Mouse (Mus musculus): Measurements from ENCODE around the gene Atf6.

Gene Atf6

DNA sequence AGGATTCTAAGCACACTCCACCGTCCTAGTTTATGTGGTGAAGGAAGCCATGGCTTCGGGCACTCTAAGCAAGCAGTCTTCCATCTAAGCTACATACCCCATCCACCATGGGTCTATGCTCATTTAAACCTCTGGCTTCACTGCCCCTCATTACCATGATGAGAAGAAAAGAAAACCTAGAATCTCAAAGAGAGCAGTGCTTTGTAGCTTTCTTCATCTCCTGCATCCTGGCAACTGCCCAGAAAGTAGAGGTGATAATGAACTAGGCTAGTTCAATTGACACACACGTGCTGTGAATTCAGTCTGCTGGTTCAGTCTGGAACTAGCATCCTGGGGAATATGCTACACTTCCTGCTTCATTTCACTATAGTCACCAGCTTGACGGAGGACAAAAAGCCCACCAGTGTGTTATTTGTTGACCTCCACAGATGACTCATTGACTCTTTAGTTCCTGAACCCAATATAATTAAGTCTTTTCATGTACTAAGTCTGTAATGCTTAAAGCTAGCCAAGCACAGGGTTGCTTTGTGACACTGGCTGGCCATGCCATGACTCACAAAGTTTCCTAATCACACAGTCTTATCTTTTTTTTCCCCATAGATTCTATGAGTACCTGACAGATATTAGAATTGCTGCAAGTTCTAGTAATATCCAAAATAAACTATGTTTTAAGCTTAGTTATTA lies 162.5 kb downstream of the Atf6 start:
- no peak for DNase-seq (ENCODE audit: low read depth, low spot score)

DNA sequence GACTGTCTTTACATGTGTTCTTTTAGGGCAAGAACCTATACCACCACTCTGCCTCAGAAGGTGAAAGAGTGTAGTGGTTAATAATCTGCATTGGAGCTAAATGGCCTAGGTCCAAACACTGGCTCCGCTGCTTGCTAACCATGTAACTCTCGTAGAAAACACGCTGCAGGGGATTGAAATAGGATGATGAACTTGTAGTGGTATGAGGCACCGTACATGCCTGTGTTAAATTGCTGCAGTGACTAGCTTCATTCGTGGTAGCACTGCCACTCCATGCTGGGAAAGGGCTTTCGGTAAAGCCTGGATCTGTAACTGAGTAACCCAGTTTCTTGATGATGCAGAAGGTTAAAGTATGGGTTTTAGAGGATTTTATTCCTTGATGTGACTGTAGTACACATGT lies 163.5 kb downstream of the Atf6 start:
- DNase-seq (ENCODE audit: low read depth, low spot score): no peak

DNA sequence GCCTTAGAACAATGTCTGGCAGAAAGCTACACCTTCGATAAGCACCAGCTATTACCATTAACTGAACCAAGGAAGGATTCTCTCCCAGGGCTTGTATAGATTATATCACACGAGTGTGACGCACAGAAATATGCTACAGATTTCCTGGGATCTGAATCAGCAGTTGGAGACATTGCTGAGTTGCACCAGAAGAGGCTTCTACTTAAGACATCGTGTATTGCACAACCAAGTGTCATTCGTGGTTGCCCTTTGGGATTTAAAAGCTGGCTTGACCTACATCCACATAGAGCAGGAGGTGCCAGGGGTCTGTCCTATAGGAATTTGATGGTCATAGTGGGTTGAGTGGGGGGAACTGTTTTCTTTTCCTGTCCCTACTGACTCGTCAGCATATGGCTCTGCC lies 164.6 kb downstream of the Atf6 start:
- DNase-seq (ENCODE audit: low read depth, low spot score): no peak

DNA sequence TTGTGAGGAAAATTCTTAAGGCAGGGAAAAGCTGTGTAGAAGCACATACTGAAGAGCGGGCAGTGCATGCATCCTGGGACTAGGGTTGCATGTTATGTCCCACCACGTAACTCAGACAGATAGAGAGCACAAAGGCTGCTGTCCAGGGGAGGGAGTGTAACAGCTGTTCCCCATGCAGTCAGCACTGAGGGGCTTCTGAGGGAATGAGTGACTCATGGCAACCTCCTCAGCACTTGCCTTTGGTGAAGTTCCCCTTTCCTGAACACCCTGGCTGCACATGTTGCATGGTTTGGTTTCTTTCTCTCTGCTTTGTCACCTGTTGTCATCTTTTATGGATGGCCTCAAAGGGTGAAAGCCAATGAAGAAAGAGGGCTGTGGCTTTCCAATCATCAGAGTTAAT lies 165.3 kb downstream of the Atf6 start:
- DNase-seq (ENCODE audit: low read depth, low spot score): no peak

- DNase-seq (ENCODE audit: low read depth, low spot score): no peak
Measured at GRCm38 (mm10) chr1:170701582-170701981, 166.0 kb downstream of the Atf6 start.

DNA sequence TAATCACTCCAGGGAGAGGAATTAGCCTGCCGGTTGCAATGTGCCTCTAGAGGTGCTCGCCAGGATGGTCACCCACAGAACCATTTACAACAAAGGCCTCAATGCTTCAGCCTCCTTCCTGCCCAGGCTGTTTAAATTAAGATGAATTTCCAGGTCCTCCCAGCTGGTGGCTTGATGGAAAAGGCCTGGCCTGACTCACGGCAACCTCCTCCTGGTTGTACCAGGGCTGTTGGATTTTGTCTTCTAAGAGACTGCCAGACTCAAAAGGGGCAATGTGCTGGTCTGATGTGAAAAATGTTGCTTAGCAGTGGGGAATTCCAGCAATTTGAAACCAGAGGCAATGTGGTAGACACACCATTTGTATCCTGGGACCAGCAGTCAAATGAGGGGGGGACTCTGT lies 166.4 kb downstream of the Atf6 start:
- peak; percentile 51 for DNase-seq (ENCODE audit: low read depth, low spot score)

DNA sequence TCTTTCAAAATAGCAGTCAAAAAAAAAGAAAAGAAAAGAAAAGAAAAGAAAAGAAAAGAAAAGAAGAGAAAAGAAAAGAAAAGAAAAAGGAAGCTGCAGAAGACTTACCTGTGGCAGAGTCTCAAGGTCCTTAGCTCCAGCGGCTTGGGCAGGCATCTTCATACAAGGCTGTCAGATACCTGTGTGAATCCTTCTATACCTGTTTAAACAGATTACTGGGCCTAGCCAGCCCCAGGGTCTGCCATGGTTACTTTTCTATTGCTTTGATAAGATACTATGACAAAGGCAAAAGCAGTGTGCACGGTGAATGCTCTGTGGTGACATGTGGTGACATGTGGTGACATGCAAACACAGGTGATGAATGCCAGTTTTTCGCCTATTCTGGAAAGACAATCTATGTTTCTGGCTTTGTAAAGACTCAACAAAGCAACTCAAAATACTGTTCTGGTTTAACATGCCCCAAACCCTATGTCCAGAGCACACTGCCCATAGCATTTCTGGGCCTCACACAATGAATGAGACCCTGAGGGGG lies 167.0 kb downstream of the Atf6 start:
- DNase-seq (ENCODE audit: low read depth, low spot score): no peak

DNA sequence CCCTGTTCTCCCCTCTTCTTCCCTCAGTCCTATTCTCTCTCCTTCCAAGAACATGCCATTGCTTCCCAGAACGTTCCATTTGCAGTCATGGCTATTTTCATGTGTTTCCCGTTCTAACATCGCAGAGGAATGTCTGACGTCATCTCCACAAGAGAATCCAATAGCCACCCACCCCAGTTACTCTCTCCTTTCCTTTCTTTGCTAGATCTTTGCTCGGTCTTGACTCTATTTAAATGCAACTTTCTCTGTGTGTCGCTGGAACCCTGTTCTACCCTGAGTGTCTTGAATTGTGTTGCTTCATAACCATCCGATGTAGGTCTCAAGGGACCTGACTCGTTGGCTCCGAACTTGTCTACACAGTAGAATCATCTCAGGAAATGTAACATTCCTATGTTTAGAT lies 168.0 kb downstream of the Atf6 start:
- no peak for DNase-seq (ENCODE audit: low read depth, low spot score)

DNA sequence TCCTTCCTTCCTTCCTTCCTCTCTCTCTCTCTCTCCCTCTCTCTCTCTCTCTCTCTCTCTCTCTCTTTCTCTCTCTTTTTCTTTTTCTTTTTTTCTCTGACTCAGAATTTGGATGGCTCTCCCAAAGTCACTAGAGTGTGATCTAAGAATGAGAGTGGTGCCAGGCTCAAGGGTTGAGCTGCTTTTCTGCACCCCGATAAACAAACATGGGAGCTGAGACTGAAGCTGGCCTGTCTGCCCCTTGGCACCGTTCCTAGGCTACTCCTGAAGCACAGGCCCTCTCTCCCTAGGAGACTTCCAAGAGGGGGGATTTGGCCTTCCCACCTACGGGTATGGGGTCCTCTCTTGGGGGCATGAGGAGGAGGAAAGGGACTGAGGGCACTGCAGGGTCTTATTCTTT lies 168.8 kb downstream of the Atf6 start:
- DNase-seq (ENCODE audit: low read depth, low spot score): no peak

DNA sequence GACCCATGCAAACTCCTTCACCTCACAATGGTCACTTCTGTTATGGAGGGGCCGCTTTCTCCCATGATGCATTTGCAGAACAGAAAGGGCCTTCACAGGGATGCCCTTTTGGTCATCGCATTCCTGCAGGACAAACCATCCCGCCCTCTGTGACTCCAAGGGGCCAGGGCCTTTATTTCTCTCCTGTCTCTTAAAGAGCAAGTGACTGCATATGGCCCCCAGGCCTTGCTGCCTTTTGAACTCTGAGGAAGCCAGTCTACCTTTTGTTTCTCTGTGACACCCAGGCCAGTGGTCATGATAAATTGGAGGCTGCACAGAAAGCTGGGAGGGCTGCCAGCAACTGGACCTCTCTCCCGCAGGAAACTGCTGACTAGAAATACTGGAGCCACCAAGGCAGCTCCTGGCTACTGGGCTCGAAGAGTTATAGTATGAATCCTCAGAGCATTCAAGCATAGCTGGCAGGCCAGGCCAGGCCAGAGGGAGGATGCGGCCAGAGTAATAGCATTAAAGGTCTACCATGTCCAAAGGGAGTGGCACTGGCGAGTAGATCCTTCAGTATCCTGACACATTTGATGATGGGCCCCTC lies 169.7 kb downstream of the Atf6 start:
- no peak for DNase-seq (ENCODE audit: low read depth, low spot score)

GRCm38 (mm10) chr1:170696996-170697395 lies 170.6 kb downstream of the Atf6 start:
- DNase-seq (ENCODE audit: low read depth, low spot score): no peak

GRCm38 (mm10) chr1:170695326-170695725 lies 172.2 kb downstream of the Atf6 start:
- DNase-seq (ENCODE audit: low read depth, low spot score): no peak

DNA sequence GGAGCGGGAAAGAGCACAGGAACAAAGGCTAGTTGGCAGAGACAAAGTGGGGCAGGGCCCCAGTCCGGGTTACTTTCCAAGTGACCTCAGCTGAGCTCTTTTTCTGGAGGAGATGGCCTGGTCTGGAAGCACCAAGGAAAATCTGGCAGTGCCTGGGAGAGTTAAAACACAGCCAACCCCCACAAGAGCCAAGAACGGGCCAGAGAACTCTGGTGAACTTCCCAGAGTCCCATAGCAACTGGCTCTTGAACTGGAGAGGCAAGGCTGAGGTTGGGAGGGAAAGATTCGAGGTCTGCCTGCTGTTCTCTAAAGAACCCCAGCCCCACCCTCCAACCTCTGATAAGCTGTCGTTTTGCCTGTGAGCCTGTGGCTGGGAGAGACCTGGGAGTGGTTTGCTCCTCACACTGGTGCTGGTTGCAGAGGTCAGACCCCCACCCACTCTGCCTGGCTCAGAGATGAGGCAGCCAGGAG lies 172.7 kb downstream of the Atf6 start:
- no peak for DNase-seq (ENCODE audit: low read depth, low spot score)

GRCm38 (mm10) chr1:170691301-170691700 lies 176.3 kb downstream of the Atf6 start:
- DNase-seq (ENCODE audit: low read depth, low spot score): no peak

DNA sequence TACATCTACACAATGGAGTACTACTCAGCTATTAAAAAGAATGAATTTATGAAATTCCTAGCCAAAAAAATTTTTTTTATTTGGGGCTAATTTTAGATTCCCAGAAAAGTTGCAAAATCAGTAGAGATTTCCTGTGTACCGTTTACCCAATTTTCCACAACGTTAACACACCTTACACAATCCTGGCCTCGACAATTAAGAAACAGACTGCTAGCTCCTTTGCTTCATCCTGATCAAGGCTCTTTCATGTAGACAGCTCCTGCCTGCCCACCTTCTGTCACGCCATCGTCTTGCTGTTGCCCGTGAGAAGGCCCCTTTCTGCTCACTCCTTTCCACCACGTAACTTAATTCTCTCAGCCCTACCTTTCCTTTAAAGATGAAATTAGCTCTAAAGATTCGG lies 177.8 kb downstream of the Atf6 start:
- no peak for DNase-seq (ENCODE audit: low read depth, low spot score)

- DNase-seq (ENCODE audit: low read depth, low spot score): no peak
Measured at GRCm38 (mm10) chr1:170683863-170684262, 183.7 kb downstream of the Atf6 start.

- no peak for DNase-seq (ENCODE audit: low read depth, low spot score)
Measured at GRCm38 (mm10) chr1:170679624-170680023, 187.9 kb downstream of the Atf6 start.

GRCm38 (mm10) chr1:170678861-170679260 lies 188.7 kb downstream of the Atf6 start:
- no peak for DNase-seq (ENCODE audit: low read depth, low spot score)

GRCm38 (mm10) chr1:170677681-170678080 lies 189.9 kb downstream of the Atf6 start:
- no peak for DNase-seq (ENCODE audit: low read depth, low spot score)

GRCm38 (mm10) chr1:170674184-170674775 lies 193.3 kb downstream of the Atf6 start:
- DNase-seq (ENCODE audit: low read depth, low spot score): no peak

DNA sequence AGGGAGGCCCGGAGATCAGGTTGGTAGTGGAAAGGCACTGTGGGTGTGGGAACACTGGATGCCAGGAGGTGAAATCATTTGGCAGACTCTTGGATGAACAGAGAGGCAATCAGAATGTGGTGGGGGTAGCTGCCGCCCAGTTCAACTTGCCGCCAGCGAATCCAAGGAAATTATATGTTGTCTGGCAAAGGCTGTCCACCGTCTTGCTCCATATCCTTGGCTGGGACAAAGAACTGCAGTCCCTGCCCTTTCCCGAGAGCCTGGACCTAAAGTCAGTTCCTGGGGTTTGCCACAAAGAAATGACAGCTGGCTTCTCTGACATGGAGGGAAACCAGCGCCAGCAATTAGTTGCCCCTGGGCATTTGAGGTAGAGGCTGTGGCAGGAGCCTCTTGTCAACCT lies 202.4 kb downstream of the Atf6 start:
- no peak for DNase-seq (ENCODE audit: low read depth, low spot score)

GRCm38 (mm10) chr1:170664620-170665185 lies 202.9 kb downstream of the Atf6 start:
- DNase-seq (ENCODE audit: low read depth, low spot score): no peak

- DNase-seq (ENCODE audit: low read depth, low spot score): no peak
Measured at GRCm38 (mm10) chr1:170659260-170659659, 208.3 kb downstream of the Atf6 start.

Measured in mesoderm, embryonic 11.5 days (tissue).